Mouse (Mus musculus): ENCODE measurements at regions not wholly inside any gene's neighbourhood (a gene's known extent, or its start where the extent isn't known, plus 50 kb on each side); places are given as distances from the start of the nearest gene placed in this dataset.
A peak's percentile ranks its signal among the peaks of the same experiment; 100 is the strongest.

GRCm38 (mm10) chr5:69464435-69464834 lies 78.0 kb downstream of the Yipf7 start:
- WGBS: 68% methylated on average over 2 of the region's 2 CpGs
- H3K9ac ChIP-seq (replicated peaks; ENCODE audit: low read length): no peak overlapping the region
- no peak overlapping the region for H3K27ac ChIP-seq (replicated peaks; ENCODE audit: low read depth, low read length)
- no peak overlapping the region for H3K4me3 ChIP-seq (ENCODE audit: low read depth, low read length)
- no peaks in the 10 kb centered on the region for H3K36me3 ChIP-seq (replicated peaks; ENCODE audit: control insufficient read depth, insufficient read depth, low read depth, low read length)
- no peaks in the 10 kb centered on the region for H3K4me1 ChIP-seq (ENCODE audit: control insufficient read depth, insufficient read depth, low read length)
- DNase-seq (ENCODE audit: low spot score) (peak; percentile 29), ATAC-seq (replicated peaks; ENCODE audit: insufficient number of reproducible peaks, low FRiP score, low TSS enrichment, low read depth) (no peak)
- H3K27me3 ChIP-seq (ENCODE audit: control insufficient read depth, insufficient read depth, low read length): no peaks in the 10 kb centered on the region
- H3K9me3 ChIP-seq (replicated peaks; ENCODE audit: control insufficient read depth, low read length): no peaks in the 10 kb centered on the region
- H3K4me2 ChIP-seq (ENCODE audit: low read depth, low read length): no peak overlapping the region
